Mouse (Mus musculus): ENCODE measurements around the gene Dnah3. TPM values are rescaled to one million over a fixed set of nuclear protein-coding genes. Genes with fewer than 3 reads are reported as not detected.

Gene Dnah3
- polyA plus RNA-seq, 1 experiment from 2014 or later = 0.24 TPM

DNA sequence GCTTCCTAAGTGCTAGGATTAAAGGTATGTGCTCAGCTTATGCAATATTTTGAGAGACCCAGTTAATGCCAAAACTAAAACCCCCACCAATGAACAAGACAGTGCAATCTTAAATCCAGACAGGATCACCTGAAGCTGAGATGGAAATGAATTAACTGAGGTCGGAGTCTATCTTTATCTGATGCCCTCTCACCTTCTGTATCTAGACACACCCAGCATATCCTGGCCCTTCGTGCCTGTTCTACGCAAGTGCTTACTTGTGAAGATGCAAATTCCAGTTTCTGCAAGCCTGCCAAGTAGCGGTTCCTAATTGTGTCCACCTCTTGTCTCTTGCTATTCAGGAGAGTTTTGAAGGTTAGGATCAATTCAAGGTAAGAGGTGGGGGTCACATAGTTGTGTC lies 129.9 kb downstream of the Dnah3 start:
- H3K9me3 ChIP-seq = no peaks in the 10 kb centered on the region
- DNase-seq (ENCODE audit: low spot score) = no peak
- no peaks in the 10 kb centered on the region for H3K36me3 ChIP-seq
- H3K4me3 ChIP-seq = no peak overlapping the region
- no peak overlapping the region for H3K27ac ChIP-seq
- no peaks in the 10 kb centered on the region for H3K4me1 ChIP-seq (replicated peaks)
- H3K27me3 ChIP-seq (ENCODE audit: insufficient read depth, poor library complexity, severe bottlenecking) = no peaks in the 10 kb centered on the region
- 93% methylated on average over 4 of the region's 4 CpGs for WGBS

DNA sequence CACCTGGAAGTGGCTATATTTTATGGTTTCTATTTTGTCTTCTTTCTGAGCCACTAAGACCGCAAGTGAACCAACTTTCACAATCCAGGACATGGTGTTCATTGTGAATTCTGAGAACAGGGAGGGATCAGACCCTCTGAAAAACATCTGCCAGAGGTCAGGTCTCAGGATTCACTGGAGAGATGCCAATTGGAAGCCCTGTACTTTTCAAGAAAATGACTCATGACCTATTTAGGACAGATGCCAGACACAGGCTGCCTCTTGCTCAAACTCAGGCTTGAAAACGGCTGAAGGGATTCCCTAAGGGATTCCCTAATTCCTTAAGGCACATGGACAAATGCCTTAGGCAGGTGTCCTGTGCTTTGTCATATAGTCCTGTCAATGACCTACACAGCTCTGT lies 134.0 kb downstream of the Dnah3 start:
- Histone ChIP-seq H3K4me3 (no peak overlapping the region), H3K27ac (no peak overlapping the region), H3K36me3 (no peaks in the 10 kb centered on the region), H3K9me3 (no peaks in the 10 kb centered on the region), H3K4me1 (replicated peaks) (no peaks in the 10 kb centered on the region), H3K27me3 (ENCODE audit: insufficient read depth, poor library complexity, severe bottlenecking) (no peaks in the 10 kb centered on the region)
- 69% methylated on average over 2 of the region's 2 CpGs for WGBS
- no peak for DNase-seq (ENCODE audit: low spot score)

DNA sequence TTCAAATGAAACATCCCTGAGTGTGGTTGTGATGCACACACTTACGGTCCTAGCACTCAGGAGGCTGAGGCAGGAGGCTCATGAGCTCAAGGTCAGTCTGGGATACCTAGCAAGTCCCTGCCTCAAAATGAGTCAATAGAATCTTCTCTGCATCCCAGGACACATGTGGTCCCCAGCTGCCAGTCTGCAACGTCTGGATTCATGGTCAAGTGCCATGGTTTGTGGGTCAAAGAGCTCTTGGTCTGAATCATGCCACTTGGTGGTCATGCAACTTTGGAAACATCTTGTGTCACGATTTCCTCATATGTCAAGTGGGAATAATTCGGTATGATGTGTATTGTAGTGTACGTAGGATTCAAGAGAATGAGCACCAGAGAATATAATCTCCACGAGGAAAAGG lies 134.5 kb downstream of the Dnah3 start:
- DNase-seq (ENCODE audit: low spot score) = no peak
- Histone ChIP-seq H3K27me3 (ENCODE audit: insufficient read depth, poor library complexity, severe bottlenecking) (no peaks in the 10 kb centered on the region), H3K9me3 (no peaks in the 10 kb centered on the region), H3K4me1 (replicated peaks) (no peaks in the 10 kb centered on the region), H3K36me3 (no peaks in the 10 kb centered on the region), H3K27ac (no peak overlapping the region), H3K4me3 (no peak overlapping the region)
- 88% methylated on average over 6 of the region's 6 CpGs for WGBS

DNA sequence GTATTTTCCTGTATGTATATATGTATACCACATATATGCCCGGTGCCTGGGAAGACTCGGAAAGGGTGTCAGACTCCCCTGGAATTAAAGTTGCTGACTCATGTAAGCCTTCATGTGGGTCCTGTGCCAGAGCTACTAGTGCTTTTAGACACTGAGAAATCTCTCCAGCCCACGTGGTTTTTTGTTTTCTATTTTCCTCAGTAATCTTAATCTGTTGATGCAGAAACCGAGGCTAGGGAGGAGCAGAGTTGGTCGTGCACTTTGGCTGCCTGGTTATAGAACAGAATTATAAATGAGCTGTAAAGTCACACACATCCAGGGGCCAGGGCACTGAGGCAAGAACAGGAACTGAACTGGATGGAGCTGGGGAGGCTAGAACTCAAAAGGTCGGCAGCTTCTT lies 135.1 kb downstream of the Dnah3 start:
- H3K4me1 ChIP-seq (replicated peaks) = no peaks in the 10 kb centered on the region
- no peak for DNase-seq (ENCODE audit: low spot score)

DNA sequence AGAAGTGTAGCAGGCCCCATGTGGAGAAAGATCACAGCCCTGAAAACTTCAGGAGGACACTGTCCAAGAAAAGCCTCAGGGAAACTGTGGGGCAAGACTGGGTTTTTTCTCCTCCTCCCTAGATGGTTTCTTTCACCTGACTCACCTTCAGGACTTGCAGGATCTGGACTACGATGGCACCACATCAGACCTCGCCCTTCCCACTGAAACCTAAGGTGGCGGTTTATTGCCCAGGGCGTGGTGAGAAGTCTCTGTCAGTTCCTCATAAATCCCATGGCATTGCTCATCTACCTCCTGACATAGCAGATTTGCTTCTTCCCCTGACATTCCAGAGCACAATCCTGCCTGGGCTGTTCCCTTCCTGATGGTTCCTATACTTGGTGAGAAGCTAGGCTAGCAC lies 135.6 kb downstream of the Dnah3 start:
- DNase-seq (ENCODE audit: low spot score) = no peak

More for the DNA sequence above, 135.1 kb downstream of the Dnah3 start:
- no peaks in the 10 kb centered on the region for H3K9me3 ChIP-seq
- no peaks in the 10 kb centered on the region for H3K36me3 ChIP-seq
- no peak overlapping the region for H3K4me3 ChIP-seq
- 82% methylated on average over 6 of the region's 6 CpGs for WGBS
- H3K27ac ChIP-seq = no peak overlapping the region
- no peaks in the 10 kb centered on the region for H3K27me3 ChIP-seq (ENCODE audit: insufficient read depth, poor library complexity, severe bottlenecking)

DNA sequence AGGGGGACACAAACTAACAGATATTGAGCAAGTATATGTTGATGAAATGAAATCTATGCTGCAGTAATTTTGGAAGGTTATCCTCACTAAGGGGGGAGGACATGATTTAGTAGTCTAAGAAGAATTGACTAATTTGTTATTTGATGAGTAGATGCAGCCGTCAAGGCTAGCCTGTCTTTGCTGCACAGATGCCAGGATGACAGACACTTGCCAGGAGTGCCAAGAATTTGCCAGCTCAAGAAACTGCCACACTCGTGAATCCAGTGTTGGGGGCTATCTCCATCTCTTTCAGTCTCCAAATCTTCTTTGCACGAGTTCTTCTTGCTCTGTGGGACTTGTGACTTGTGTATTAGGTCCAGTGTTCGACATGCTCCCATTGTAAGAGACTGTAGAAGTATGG lies 136.0 kb downstream of the Dnah3 start:
- Histone ChIP-seq H3K27me3 (ENCODE audit: insufficient read depth, poor library complexity, severe bottlenecking) (no peaks in the 10 kb centered on the region), H3K9me3 (no peaks in the 10 kb centered on the region), H3K4me1 (replicated peaks) (no peaks in the 10 kb centered on the region), H3K27ac (no peak overlapping the region), H3K36me3 (no peaks in the 10 kb centered on the region), H3K4me3 (no peak overlapping the region)
- DNase-seq (ENCODE audit: low spot score) = no peak
- 72% methylated on average over 4 of the region's 4 CpGs for WGBS

More for the DNA sequence above, 135.6 kb downstream of the Dnah3 start:
- H3K27me3 ChIP-seq (ENCODE audit: insufficient read depth, poor library complexity, severe bottlenecking) = no peaks in the 10 kb centered on the region
- H3K9me3 ChIP-seq = no peaks in the 10 kb centered on the region
- 87% methylated on average over 4 of the region's 4 CpGs for WGBS
- no peak overlapping the region for H3K27ac ChIP-seq
- no peak overlapping the region for H3K4me3 ChIP-seq
- H3K4me1 ChIP-seq (replicated peaks) = no peaks in the 10 kb centered on the region
- H3K36me3 ChIP-seq = no peaks in the 10 kb centered on the region

DNA sequence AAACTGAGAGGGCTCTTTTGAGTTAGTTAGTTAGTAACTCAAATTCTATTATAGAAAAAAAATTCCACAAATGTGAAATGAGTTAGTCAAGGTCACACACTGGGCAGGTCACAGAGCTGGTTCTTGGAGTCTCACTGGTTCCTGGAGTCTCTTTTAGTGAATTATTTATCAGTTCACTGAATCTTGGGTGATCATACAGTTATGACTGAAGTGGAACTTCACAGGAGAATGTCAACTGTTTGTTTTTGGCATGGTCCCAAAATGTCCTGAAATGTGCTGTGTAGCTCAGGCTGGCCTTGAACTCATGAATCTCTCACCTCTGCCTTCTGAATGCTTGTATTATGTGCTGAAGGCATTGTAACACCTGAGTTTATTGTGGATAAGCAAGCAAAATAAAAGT lies 137.7 kb downstream of the Dnah3 start:
- Histone ChIP-seq H3K9me3 (no peaks in the 10 kb centered on the region), H3K27me3 (ENCODE audit: insufficient read depth, poor library complexity, severe bottlenecking) (no peaks in the 10 kb centered on the region), H3K4me3 (no peak overlapping the region), H3K4me1 (replicated peaks) (no peaks in the 10 kb centered on the region), H3K36me3 (no peaks in the 10 kb centered on the region), H3K27ac (no peak overlapping the region)
- no peak for DNase-seq (ENCODE audit: low spot score)

DNA sequence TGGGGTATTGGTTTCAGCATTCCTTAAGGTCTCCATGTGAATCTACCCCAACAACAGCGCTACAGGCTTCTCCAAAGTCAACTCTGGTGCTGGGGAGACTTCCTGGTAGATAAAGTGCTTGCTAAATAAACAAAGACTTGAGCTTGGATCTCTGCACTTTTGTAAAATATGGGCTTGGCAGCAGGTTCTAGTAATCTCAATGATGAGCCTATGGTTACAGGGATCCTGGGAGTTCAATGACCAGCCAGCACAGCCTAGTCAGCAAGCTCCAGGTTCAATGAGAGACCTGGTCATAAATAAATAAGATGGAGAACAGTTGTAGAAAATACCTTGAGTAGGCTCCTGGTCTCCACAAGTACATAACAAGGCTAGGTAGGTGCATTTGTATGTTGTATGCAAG lies 141.0 kb downstream of the Dnah3 start:
- DNase-seq (ENCODE audit: low spot score) = no peak
- 89% methylated on average over 1 of the region's 1 CpGs for WGBS
- Histone ChIP-seq H3K27ac (no peak overlapping the region), H3K4me3 (no peak overlapping the region), H3K36me3 (no peaks in the 10 kb centered on the region), H3K4me1 (replicated peaks) (no peaks in the 10 kb centered on the region), H3K27me3 (ENCODE audit: insufficient read depth, poor library complexity, severe bottlenecking) (no peaks in the 10 kb centered on the region), H3K9me3 (no peaks in the 10 kb centered on the region)

DNA sequence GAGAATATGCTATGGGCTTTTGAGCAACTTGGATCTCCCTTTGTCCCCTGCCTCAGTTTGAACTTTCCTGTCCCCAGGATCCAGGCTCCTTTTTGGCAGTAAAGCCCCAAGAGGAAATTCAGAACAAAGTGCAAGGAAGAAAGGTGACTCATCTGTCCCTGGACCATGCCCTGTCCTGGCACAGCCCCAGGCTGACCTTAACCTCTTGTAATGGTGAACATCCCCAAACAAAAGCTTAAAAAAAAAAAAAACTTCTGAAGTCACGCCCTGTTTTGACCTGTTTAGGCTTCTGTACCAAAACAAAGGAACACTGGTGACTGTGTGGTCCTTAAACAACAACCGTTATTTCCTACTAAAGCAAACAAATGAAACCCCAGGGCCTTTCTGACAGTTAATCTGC lies 153.5 kb downstream of the Dnah3 start:
- Histone ChIP-seq H3K9me3 (no peaks in the 10 kb centered on the region), H3K36me3 (no peaks in the 10 kb centered on the region), H3K4me3 (no peak overlapping the region), H3K4me1 (replicated peaks) (no peaks in the 10 kb centered on the region), H3K27ac (no peak overlapping the region), H3K27me3 (ENCODE audit: insufficient read depth, poor library complexity, severe bottlenecking) (no peaks in the 10 kb centered on the region)
- no peak for DNase-seq (ENCODE audit: low spot score)
- 54% methylated on average over 2 of the region's 2 CpGs for WGBS

DNA sequence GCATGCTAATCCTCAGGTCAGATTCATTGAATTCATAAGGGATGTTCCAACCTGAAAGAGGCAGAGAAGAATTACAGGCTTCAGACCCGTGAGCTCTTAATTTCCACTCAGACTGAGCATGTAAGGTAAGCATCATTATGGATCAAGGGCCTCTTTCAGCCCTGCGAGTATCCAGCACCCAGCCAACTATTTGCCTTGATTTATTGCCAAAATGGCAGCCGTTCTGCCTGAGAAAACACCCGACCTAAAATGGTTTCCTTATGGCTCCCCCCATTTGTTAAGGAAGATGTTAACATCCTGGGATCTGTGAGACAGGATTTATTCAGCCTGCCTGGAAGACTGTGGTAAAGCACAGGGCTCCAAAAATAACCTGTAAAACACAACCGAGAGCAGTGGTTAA lies 158.0 kb downstream of the Dnah3 start:
- Histone ChIP-seq H3K9me3 (no peaks in the 10 kb centered on the region), H3K36me3 (no peaks in the 10 kb centered on the region), H3K4me3 (no peak overlapping the region), H3K4me1 (replicated peaks) (no peaks in the 10 kb centered on the region), H3K27me3 (ENCODE audit: insufficient read depth, poor library complexity, severe bottlenecking) (no peaks in the 10 kb centered on the region), H3K27ac (no peak overlapping the region)
- 87% methylated on average over 5 of the region's 5 CpGs for WGBS
- no peak for DNase-seq (ENCODE audit: low spot score)

DNA sequence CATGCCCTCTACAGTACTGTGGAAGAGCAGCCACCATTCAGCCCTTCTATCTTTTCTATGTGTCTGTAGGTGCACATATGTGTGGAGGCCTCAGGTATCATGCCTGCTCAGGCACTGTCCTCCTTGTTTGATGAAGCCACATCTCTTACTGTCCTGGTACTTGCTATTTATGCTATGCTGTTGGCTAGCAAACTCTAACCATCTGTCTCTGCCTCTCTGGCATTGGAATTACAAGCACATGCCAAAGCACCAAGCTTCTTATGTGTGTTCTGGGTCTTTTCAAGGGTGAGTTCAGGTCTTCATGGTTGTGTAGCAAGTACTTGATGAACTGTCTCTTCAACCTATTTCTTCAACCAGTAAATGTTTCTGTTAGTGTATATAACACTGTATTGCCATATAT lies 158.8 kb downstream of the Dnah3 start:
- Histone ChIP-seq H3K4me1 (replicated peaks) (no peaks in the 10 kb centered on the region), H3K27ac (no peak overlapping the region), H3K9me3 (no peaks in the 10 kb centered on the region), H3K36me3 (no peaks in the 10 kb centered on the region), H3K4me3 (no peak overlapping the region), H3K27me3 (ENCODE audit: insufficient read depth, poor library complexity, severe bottlenecking) (no peaks in the 10 kb centered on the region)
- DNase-seq (ENCODE audit: low spot score) = no peak

DNA sequence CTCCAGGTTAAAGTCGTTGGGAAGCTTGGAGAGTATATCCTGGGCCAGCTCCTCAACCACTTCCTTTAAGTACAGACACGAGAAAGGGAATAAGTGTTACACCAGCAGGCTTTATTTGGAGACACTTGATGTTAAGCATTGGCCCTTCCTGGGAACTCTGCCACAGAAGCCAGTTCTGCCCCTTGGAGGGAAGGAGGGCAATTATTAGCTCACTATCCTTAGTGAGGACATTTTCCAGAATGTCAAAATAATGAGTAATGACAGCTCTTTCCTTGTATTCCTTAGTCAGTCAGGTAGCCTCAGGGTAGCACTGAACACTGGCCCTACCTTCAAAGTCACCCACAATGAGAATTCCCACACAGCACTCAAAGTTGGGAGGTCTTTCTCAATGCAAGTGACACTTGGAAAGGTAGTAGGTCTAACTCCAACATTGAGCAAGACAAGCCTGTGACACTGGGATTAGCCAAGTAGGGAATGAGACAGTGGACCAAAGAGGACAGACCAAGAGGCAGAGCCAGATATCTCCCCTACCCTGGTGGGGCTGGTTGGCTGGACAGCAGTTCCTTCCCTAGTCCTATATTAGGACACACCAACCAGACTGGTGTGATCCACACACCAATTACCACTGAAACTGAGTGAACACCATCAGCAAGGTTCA lies 166.2 kb downstream of the Dnah3 start:
- no peak for DNase-seq (ENCODE audit: low spot score)
- Histone ChIP-seq H3K36me3 (no peaks in the 10 kb centered on the region), H3K4me1 (replicated peaks) (no peaks in the 10 kb centered on the region), H3K4me3 (no peak overlapping the region), H3K9me3 (no peaks in the 10 kb centered on the region), H3K27me3 (ENCODE audit: insufficient read depth, poor library complexity, severe bottlenecking) (no peaks in the 10 kb centered on the region), H3K27ac (no peak overlapping the region)
- 84% methylated on average over 2 of the region's 2 CpGs for WGBS

DNA sequence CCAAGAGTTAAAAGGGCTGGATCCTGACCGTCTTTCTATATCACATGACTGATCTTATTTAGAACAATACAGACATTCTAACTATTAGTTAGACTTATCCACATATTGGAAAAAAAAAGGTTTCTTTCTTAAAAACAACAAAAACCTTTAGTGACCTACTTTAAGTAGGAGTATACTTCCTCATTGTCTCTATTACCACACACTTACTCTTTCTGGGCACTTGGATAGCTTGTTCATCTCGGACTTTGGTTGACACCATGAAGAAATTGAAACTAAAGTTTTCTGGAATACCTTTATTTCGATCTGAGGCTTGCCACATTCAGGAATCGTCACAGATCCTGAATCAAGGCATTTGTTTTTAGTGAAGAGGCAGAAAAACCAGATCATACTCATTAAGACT lies 174.0 kb downstream of the Dnah3 start:
- Histone ChIP-seq H3K4me3 (no peak overlapping the region), H3K9me3 (no peaks in the 10 kb centered on the region), H3K27ac (no peak overlapping the region), H3K4me1 (replicated peaks) (no peaks in the 10 kb centered on the region), H3K27me3 (ENCODE audit: insufficient read depth, poor library complexity, severe bottlenecking) (no peaks in the 10 kb centered on the region), H3K36me3 (no peaks in the 10 kb centered on the region)
- WGBS = 85% methylated on average over 4 of the region's 4 CpGs
- no peak for DNase-seq (ENCODE audit: low spot score)

DNA sequence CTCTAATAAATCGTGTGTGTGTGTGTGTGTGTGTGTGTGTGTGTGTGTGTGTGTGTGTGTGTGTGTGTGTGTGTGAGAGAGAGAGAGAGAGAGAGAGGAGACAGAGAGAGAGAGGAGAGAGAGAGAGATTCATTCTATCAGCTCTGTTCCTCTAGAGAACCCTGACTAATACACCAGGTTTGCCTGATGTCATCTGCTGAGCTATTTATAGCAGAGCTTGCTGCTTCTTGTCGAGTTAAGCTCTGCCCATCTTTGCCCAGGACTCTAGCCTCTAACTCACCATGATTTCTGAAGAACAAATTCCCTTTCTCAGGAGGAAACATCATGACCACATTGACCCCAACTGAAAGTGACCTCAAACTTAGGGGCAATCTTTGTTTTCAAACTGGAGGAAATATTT lies 174.6 kb downstream of the Dnah3 start:
- Histone ChIP-seq H3K4me1 (replicated peaks) (no peaks in the 10 kb centered on the region), H3K9me3 (no peaks in the 10 kb centered on the region), H3K27ac (no peak overlapping the region), H3K27me3 (ENCODE audit: insufficient read depth, poor library complexity, severe bottlenecking) (no peaks in the 10 kb centered on the region), H3K4me3 (no peak overlapping the region), H3K36me3 (no peaks in the 10 kb centered on the region)
- 72% methylated on average over 2 of the region's 2 CpGs for WGBS
- no peak for DNase-seq (ENCODE audit: low spot score)
